Mouse (Mus musculus): ENCODE data around the gene Cyp27b1. TPM values are rescaled to one million over a fixed set of nuclear protein-coding genes. Genes with fewer than 3 reads are reported as not detected.
"Not testable (repeated sequence)": the region's sequence is repeated elsewhere in the genome, so short reads cannot be mapped to it uniquely, and the experiment has no call there.

Gene Cyp27b1
- polyA plus RNA-seq, 1 experiment from 2014 or later, result not detected

DNA sequence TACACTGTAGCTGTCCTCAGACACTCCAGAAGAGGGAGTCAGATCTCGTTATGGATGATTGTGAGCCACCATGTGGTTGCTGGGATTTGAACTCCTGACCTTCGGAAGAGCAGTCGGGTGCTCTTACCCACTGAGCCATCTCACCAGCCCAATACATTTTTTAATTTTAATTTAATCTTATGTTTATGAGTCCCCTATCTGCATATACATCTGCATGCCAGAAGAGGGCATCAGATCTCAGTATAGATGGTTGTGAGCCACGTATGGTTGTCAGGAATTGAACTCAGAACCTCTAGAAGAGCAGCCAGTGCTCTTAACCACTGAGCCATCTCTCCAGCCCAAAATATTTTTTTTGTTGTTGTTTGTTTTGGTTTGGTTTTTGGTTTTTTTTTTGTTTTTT, 24.2 kb downstream of the Cyp27b1 start:
- Histone ChIP-seq H3K4me1 (replicated peaks) (peaks cover 64% of the 10 kb centered on the region), H3K27me3 (peaks cover 21% of the 10 kb centered on the region)
- H3K9ac ChIP-seq; H3K27ac ChIP-seq; H3K9me3 ChIP-seq (replicated peaks); H3K4me2 ChIP-seq; DNase-seq; ATAC-seq (ENCODE audit: low read depth); H3K4me3 ChIP-seq (replicated peaks); H3K36me3 ChIP-seq: not testable (repeated sequence)
- WGBS (ENCODE audit: insufficient replicate concordance), result 71% methylated on average over 4 of the region's 4 CpGs

DNA sequence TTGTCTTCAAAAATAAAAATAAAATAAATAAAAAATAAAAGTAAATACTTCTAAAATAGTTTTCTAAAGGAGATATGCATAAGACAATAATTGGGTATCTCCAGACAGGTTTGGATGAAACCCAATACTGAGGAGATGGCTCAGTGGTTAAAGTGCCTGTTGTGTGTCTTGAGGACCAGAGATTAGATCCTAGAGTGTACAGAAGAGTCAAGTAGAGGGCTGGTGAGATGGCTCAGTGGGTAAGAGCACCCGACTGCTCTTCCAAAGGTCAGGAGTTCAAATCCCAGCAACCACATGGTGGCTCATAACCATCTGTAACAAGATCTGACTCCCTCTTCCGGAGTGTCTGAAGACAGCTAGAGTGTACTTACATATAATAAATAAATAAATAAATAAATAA, 24.9 kb downstream of the Cyp27b1 start:
- not testable (repeated sequence) for H3K36me3 ChIP-seq
- WGBS (ENCODE audit: insufficient replicate concordance), result 61% methylated on average over 2 of the region's 2 CpGs
- peaks cover 63% of the 10 kb centered on the region for H3K4me1 ChIP-seq (replicated peaks)

GRCm38 (mm10) chr10:127073981-127074380, 25.9 kb downstream of the Cyp27b1 start:
- 88% methylated on average over 1 of the region's 1 CpGs for WGBS (ENCODE audit: insufficient replicate concordance)

More for the DNA sequence above, 24.9 kb downstream of the Cyp27b1 start:
- H3K27ac ChIP-seq; H3K9me3 ChIP-seq (replicated peaks); DNase-seq; H3K9ac ChIP-seq; H3K4me3 ChIP-seq (replicated peaks); H3K4me2 ChIP-seq; ATAC-seq (ENCODE audit: low read depth): not testable (repeated sequence)
- peaks cover 28% of the 10 kb centered on the region for H3K27me3 ChIP-seq

GRCm38 (mm10) chr10:127075080-127075479, 27.0 kb downstream of the Cyp27b1 start, which contains the start of gene Agap2:
TSS of gene Agap2 (plus strand) at chr10:127075284.
- Histone ChIP-seq H3K9ac (peak within 1 kb of the TSS; percentile 40; the same call in 1 of the 2 replicates), H3K4me1 (replicated peaks) (peaks cover 63% of the 10 kb centered on the region), H3K4me3 (replicated peaks) (peak within 1 kb of the TSS; percentile 21), H3K4me2 (peak within 1 kb of the TSS; percentile 52), H3K27ac (no peak within 1 kb of the TSS), H3K27me3 (peaks cover 49% of the 10 kb centered on the region), H3K36me3 (no peaks in the 10 kb centered on the region; the same call in 1 of the 2 replicates), H3K9me3 (replicated peaks) (no peaks in the 10 kb centered on the region)
- DNase-seq, result no peak
- no peak for ATAC-seq (ENCODE audit: low read depth)
- 22% methylated on average over 9 of the region's 9 CpGs for WGBS (ENCODE audit: insufficient replicate concordance)

More at GRCm38 (mm10) chr10:127073981-127074380, 25.9 kb downstream of the Cyp27b1 start:
- H3K9me3 ChIP-seq (replicated peaks), result no peaks in the 10 kb centered on the region
- no peak for ATAC-seq (ENCODE audit: low read depth)
- H3K4me3 ChIP-seq (replicated peaks), result no peak overlapping the region
- H3K4me2 ChIP-seq, result no peak overlapping the region
- H3K4me1 ChIP-seq (replicated peaks), result peaks cover 63% of the 10 kb centered on the region
- DNase-seq, result no peak
- no peak overlapping the region for H3K9ac ChIP-seq
- peaks cover 38% of the 10 kb centered on the region for H3K27me3 ChIP-seq
- H3K36me3 ChIP-seq, result no peaks in the 10 kb centered on the region
- no peak overlapping the region for H3K27ac ChIP-seq

- no peak overlapping the region for H3K27ac ChIP-seq
- H3K9me3 ChIP-seq (replicated peaks), result no peaks in the 10 kb centered on the region
- peaks cover 67% of the 10 kb centered on the region for H3K4me1 ChIP-seq (replicated peaks)
- WGBS (ENCODE audit: insufficient replicate concordance), result 15% methylated on average over 8 of the region's 8 CpGs
- ATAC-seq (ENCODE audit: low read depth) (no peak), DNase-seq (no peak)
- peak overlapping the region; percentile 21 for H3K4me3 ChIP-seq (replicated peaks)
- no peaks in the 10 kb centered on the region; the same call in 1 of the 2 replicates for H3K36me3 ChIP-seq
- H3K9ac ChIP-seq, result peak overlapping the region; percentile 40; the same call in 1 of the 2 replicates
- peaks cover 55% of the 10 kb centered on the region for H3K27me3 ChIP-seq
- H3K4me2 ChIP-seq, result peak overlapping the region; percentile 52
Measured at GRCm38 (mm10) chr10:127075651-127076050, 27.6 kb downstream of the Cyp27b1 start.

- peak overlapping the region; percentile 21 for H3K4me3 ChIP-seq (replicated peaks)
Measured at GRCm38 (mm10) chr10:127076082-127076481, 28.0 kb downstream of the Cyp27b1 start.

GRCm38 (mm10) chr10:127077515-127077914, 29.5 kb downstream of the Cyp27b1 start:
- no peak overlapping the region for H3K4me2 ChIP-seq
- 53% methylated on average over 10 of the region's 10 CpGs for WGBS (ENCODE audit: insufficient replicate concordance)
- H3K4me1 ChIP-seq (replicated peaks), result peaks cover 76% of the 10 kb centered on the region
- H3K27me3 ChIP-seq, result peaks cover 73% of the 10 kb centered on the region
- ATAC-seq (ENCODE audit: low read depth) (no peak), DNase-seq (no peak)
- H3K36me3 ChIP-seq, result no peaks in the 10 kb centered on the region; the same call in 1 of the 2 replicates
- H3K27ac ChIP-seq, result no peak overlapping the region
- no peaks in the 10 kb centered on the region for H3K9me3 ChIP-seq (replicated peaks)
- H3K4me3 ChIP-seq (replicated peaks), result no peak overlapping the region
- H3K9ac ChIP-seq, result no peak overlapping the region

More at GRCm38 (mm10) chr10:127076082-127076481, 28.0 kb downstream of the Cyp27b1 start:
- H3K27me3 ChIP-seq, result peaks cover 59% of the 10 kb centered on the region
- H3K36me3 ChIP-seq, result no peaks in the 10 kb centered on the region; the same call in 1 of the 2 replicates
- H3K9me3 ChIP-seq (replicated peaks), result no peaks in the 10 kb centered on the region
- peak overlapping the region; percentile 40; the same call in 1 of the 2 replicates for H3K9ac ChIP-seq
- H3K4me2 ChIP-seq, result peak overlapping the region; percentile 52
- H3K27ac ChIP-seq, result no peak overlapping the region
- DNase-seq (no peak), ATAC-seq (ENCODE audit: low read depth) (peak; percentile 5; the same call in 1 of the 2 replicates)
- peaks cover 67% of the 10 kb centered on the region for H3K4me1 ChIP-seq (replicated peaks)
- WGBS (ENCODE audit: insufficient replicate concordance), result 24% methylated on average over 4 of the region's 4 CpGs

DNA sequence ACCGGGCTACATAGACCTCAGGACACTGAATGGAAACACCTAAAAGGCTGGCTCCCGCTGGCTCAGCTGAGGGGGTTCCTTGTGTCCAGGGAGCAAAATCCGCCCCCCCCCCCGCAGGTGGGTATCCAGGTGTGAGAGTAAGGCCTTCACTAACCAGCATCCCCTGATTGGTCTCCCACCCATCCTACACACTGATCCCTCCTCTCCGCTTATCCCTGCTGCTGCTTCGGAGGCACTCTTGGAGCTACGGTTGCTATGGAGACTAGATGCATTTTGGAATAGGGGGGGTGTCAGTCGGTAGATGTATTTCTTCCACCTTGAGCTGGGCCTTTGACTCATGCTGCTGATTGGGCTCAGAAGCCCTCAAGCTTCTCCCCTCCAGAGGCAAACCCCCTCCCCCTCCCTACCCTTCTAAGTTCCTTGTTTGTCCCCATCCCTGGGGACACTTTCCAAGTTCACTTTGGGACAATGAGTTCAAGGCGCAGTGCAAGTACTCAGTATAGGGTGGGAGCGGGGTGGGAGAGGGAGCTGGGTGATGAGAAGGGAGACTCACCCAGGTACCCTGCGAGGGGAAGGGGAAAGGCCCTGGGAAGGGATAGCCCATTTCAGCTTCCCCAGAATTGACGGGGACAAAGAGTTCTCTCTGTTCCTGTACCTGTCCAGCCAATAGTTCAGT, 30.1 kb downstream of the Cyp27b1 start:
- DNase-seq (no peak), ATAC-seq (ENCODE audit: low read depth) (no peak)
- H3K27me3 ChIP-seq, result peaks cover 80% of the 10 kb centered on the region
- no peaks in the 10 kb centered on the region; the same call in 1 of the 2 replicates for H3K36me3 ChIP-seq
- H3K4me3 ChIP-seq (replicated peaks), result no peak overlapping the region
- H3K9ac ChIP-seq, result no peak overlapping the region
- peaks cover 79% of the 10 kb centered on the region for H3K4me1 ChIP-seq (replicated peaks)
- 38% methylated on average over 12 of the region's 12 CpGs for WGBS (ENCODE audit: insufficient replicate concordance)
- H3K27ac ChIP-seq, result no peak overlapping the region
- H3K4me2 ChIP-seq, result peak overlapping the region; percentile 70; the same call in 1 of the 2 replicates
- H3K9me3 ChIP-seq (replicated peaks), result no peaks in the 10 kb centered on the region

GRCm38 (mm10) chr10:127078677-127079575, 30.9 kb downstream of the Cyp27b1 start:
- ATAC-seq (ENCODE audit: low read depth) (no peak), DNase-seq (no peak)

GRCm38 (mm10) chr10:127079665-127080391, 31.8 kb downstream of the Cyp27b1 start:
- no peaks in the 10 kb centered on the region for H3K9me3 ChIP-seq (replicated peaks)
- H3K4me2 ChIP-seq, result peak overlapping the region; percentile 70
- H3K9ac ChIP-seq, result peak overlapping the region; percentile 36; the same call in 1 of the 2 replicates
- no peak overlapping the region for H3K27ac ChIP-seq
- H3K4me3 ChIP-seq (replicated peaks), result peak overlapping the region; percentile 49
- DNase-seq, result no peak
- 37% methylated on average over 64 of the region's 70 CpGs for WGBS (ENCODE audit: insufficient replicate concordance)
- H3K4me1 ChIP-seq (replicated peaks), result peaks cover 78% of the 10 kb centered on the region
- peaks cover 88% of the 10 kb centered on the region for H3K27me3 ChIP-seq
- H3K36me3 ChIP-seq, result no peaks in the 10 kb centered on the region; the same call in 1 of the 2 replicates
- ATAC-seq (ENCODE audit: low read depth), result no peak

More at GRCm38 (mm10) chr10:127078677-127079575, 30.9 kb downstream of the Cyp27b1 start:
- Histone ChIP-seq H3K36me3 (no peaks in the 10 kb centered on the region; the same call in 1 of the 2 replicates), H3K9me3 (replicated peaks) (no peaks in the 10 kb centered on the region), H3K9ac (peak overlapping the region; percentile 36), H3K4me1 (replicated peaks) (peaks cover 79% of the 10 kb centered on the region), H3K4me3 (replicated peaks) (peak overlapping the region; percentile 49), H3K4me2 (peak overlapping the region; percentile 70), H3K27ac (no peak overlapping the region), H3K27me3 (peaks cover 87% of the 10 kb centered on the region)
- 3% methylated on average over 35 of the region's 49 CpGs for WGBS (ENCODE audit: insufficient replicate concordance)

All from liver, embryonic 13.5 days (tissue).